Mouse (Mus musculus) hindbrain, embryonic 16.5 days (tissue): ENCODE data around the gene Ccr9. TPM values are rescaled to one million over a fixed set of nuclear protein-coding genes. Genes with fewer than 3 reads are reported as not detected.

Source experiments
- ATAC-seq: fragments of 200-750 bp; cut with Nextera tagmentation; 2 replicates; pipeline ENCODE4 v1.8.0; 2017; ENCODE audit warnings: moderate TSS enrichment, moderate library complexity
- H3K27ac ChIP-seq: fragments of 300-500 bp; sonication (generic); 2 replicates; pipeline ENCODE4 v1.5.1; 2014; ENCODE audit warnings: low read depth, mild to moderate bottlenecking, control low read depth, low read length, moderate library complexity
- H3K27me3 ChIP-seq: fragments of 300-500 bp; sonication (generic); replicated peaks from 2 replicates; pipeline ENCODE4 v1.6.1; 2014; ENCODE audit warnings: low read length; ENCODE audit not compliant: control insufficient read depth, insufficient read depth
- H3K36me3 ChIP-seq: fragments of 300-500 bp; sonication (generic); 2 replicates; pipeline ENCODE4 v1.6.1; 2014; ENCODE audit warnings: mild to moderate bottlenecking, low read length, moderate library complexity, mixed read lengths; ENCODE audit not compliant: control insufficient read depth, insufficient read depth
- H3K4me1 ChIP-seq: fragments of 300-500 bp; sonication (generic); 2 replicates; pipeline ENCODE4 v1.6.1; 2014; ENCODE audit warnings: low read depth, low read length; ENCODE audit not compliant: control insufficient read depth, insufficient read depth
- H3K4me2 ChIP-seq: fragments of 300-500 bp; sonication (generic); 2 replicates; pipeline ENCODE4 v1.6.1; 2014; ENCODE audit warnings: mild to moderate bottlenecking, low read length, control low read depth, moderate library complexity
- H3K4me3 ChIP-seq: fragments of 300-500 bp; sonication (generic); 2 replicates; pipeline ENCODE4 v1.5.1; 2014; ENCODE audit warnings: mild to moderate bottlenecking, low read length, control low read depth, moderate library complexity
- H3K9ac ChIP-seq: fragments of 300-500 bp; sonication (generic); 2 replicates; pipeline ENCODE4 v1.6.1; 2014; ENCODE audit warnings: low read depth, mild to moderate bottlenecking, control low read depth, low read length, moderate library complexity
- H3K9me3 ChIP-seq: fragments of 300-500 bp; sonication (generic); 2 replicates; pipeline ENCODE4 v1.6.1; 2014; ENCODE audit warnings: mild to moderate bottlenecking, low read length, moderate library complexity; ENCODE audit not compliant: control insufficient read depth
- WGBS: fragments of 180-500 bp; shearing (Covaris S2); extraction: QIAGEN DNeasy Blood & Tissue Kit; methylation state at CpG from one replicate; pipeline ENCODE4 v1.1.7; 2014; 5-methylcytosine and 5-hydroxymethylcytosine counted together
- polyA plus RNA-seq: library from polyadenylated mRNA; unstranded; fragments of >200 nt; fragmentation: Nextera tagmentation; extraction: Ambion mirVana; gene quantifications from 2 replicates; pipeline ENCODE4 v1.2.1, GENCODE M21; 2015

Gene Ccr9
- polyA plus RNA-seq, 1 experiment from 2014 or later: 0.46 TPM

- Histone ChIP-seq H3K4me2 (no peak overlapping the region), H3K36me3 (peaks cover 10% of the 10 kb centered on the region), H3K4me1 (no peaks in the 10 kb centered on the region), H3K9me3 (no peaks in the 10 kb centered on the region), H3K27ac (no peak overlapping the region), H3K9ac (no peak overlapping the region), H3K27me3 (no peaks in the 10 kb centered on the region), H3K4me3 (no peak overlapping the region)
- no peak for ATAC-seq
- 89% methylated on average over 3 of the region's 3 CpGs for WGBS
These were observed 17.5 kb downstream of the Ccr9 start for GRCm38 (mm10) chr9:123695634-123696302.

- no peak overlapping the region for H3K4me3 ChIP-seq
- no peak overlapping the region for H3K27ac ChIP-seq
- no peaks in the 10 kb centered on the region for H3K9me3 ChIP-seq
- no peak overlapping the region for H3K4me2 ChIP-seq
- no peak overlapping the region for H3K9ac ChIP-seq
- H3K27me3 ChIP-seq: no peaks in the 10 kb centered on the region
- ATAC-seq: no peak
- peaks cover 7% of the 10 kb centered on the region for H3K36me3 ChIP-seq
- 93% methylated on average over 5 of the region's 5 CpGs for WGBS
- no peaks in the 10 kb centered on the region for H3K4me1 ChIP-seq
These were observed 23.6 kb downstream of the Ccr9 start for GRCm38 (mm10) chr9:123701822-123702221.

GRCm38 (mm10) chr9:123709226-123709625 lies 31.0 kb downstream of the Ccr9 start:
- Histone ChIP-seq H3K9ac (no peak overlapping the region), H3K4me1 (no peaks in the 10 kb centered on the region), H3K27me3 (no peaks in the 10 kb centered on the region), H3K36me3 (peaks cover 17% of the 10 kb centered on the region), H3K27ac (no peak overlapping the region), H3K4me3 (no peak overlapping the region), H3K9me3 (no peaks in the 10 kb centered on the region), H3K4me2 (no peak overlapping the region)
- 51% methylated on average over 2 of the region's 2 CpGs for WGBS
- ATAC-seq: no peak

GRCm38 (mm10) chr9:123713111-123713510 lies 34.9 kb downstream of the Ccr9 start:
- Histone ChIP-seq H3K9ac (no peak overlapping the region), H3K36me3 (peaks cover 15% of the 10 kb centered on the region), H3K4me2 (no peak overlapping the region), H3K27me3 (no peaks in the 10 kb centered on the region), H3K27ac (no peak overlapping the region), H3K4me1 (peaks cover 9% of the 10 kb centered on the region), H3K4me3 (no peak overlapping the region), H3K9me3 (no peaks in the 10 kb centered on the region)
- WGBS: 79% methylated on average over 2 of the region's 2 CpGs
- ATAC-seq: no peak

GRCm38 (mm10) chr9:123716301-123716700 lies 38.1 kb downstream of the Ccr9 start:
- Histone ChIP-seq H3K4me1 (peaks cover 9% of the 10 kb centered on the region), H3K4me3 (no peak overlapping the region; the same call in 1 of the 2 replicates), H3K4me2 (peak overlapping the region; percentile 76; the same call in 1 of the 2 replicates), H3K9ac (no peak overlapping the region), H3K27ac (no peak overlapping the region), H3K27me3 (no peaks in the 10 kb centered on the region), H3K36me3 (0 out of 2 replicates have a peak, but pooled peaks cover 2% of the 10 kb centered on the region), H3K9me3 (no peaks in the 10 kb centered on the region)
- 69% methylated on average over 3 of the region's 3 CpGs for WGBS
- no peak for ATAC-seq

- Histone ChIP-seq H3K4me3 (peak within 1 kb of the TSS; percentile 75), H3K36me3 (no peaks in the 10 kb centered on the region), H3K9ac (peak within 1 kb of the TSS; percentile 80), H3K4me1 (peaks cover 9% of the 10 kb centered on the region), H3K4me2 (peak within 1 kb of the TSS; percentile 78), H3K9me3 (no peaks in the 10 kb centered on the region), H3K27ac (peak within 1 kb of the TSS; percentile 55), H3K27me3 (no peaks in the 10 kb centered on the region)
- peak; percentile 100 for ATAC-seq
- under 1% methylated on average over 53 of the region's 55 CpGs for WGBS
These were observed 39.2 kb downstream of the Ccr9 start, which contains the start of gene Lztfl1 for GRCm38 (mm10) chr9:123717186-123718008. TSS of gene Lztfl1 (minus strand) at chr9:123717697.

- no peak for ATAC-seq
- no peak overlapping the region for H3K27ac ChIP-seq
- no peak overlapping the region for H3K4me2 ChIP-seq
- no peaks in the 10 kb centered on the region for H3K9me3 ChIP-seq
- no peaks in the 10 kb centered on the region for H3K27me3 ChIP-seq
- no peaks in the 10 kb centered on the region for H3K36me3 ChIP-seq
- H3K4me1 ChIP-seq: no peaks in the 10 kb centered on the region
- 75% methylated on average over 2 of the region's 2 CpGs for WGBS
- no peak overlapping the region for H3K9ac ChIP-seq
- no peak overlapping the region for H3K4me3 ChIP-seq
These were observed 44.7 kb downstream of the Ccr9 start for GRCm38 (mm10) chr9:123722737-123723493.

GRCm38 (mm10) chr9:123731271-123731670 lies 53.0 kb downstream of the Ccr9 start:
- WGBS: 84% methylated on average over 3 of the region's 3 CpGs
- Histone ChIP-seq H3K36me3 (no peaks in the 10 kb centered on the region), H3K9me3 (no peaks in the 10 kb centered on the region), H3K4me3 (no peak overlapping the region), H3K4me2 (no peak overlapping the region), H3K4me1 (no peaks in the 10 kb centered on the region), H3K9ac (no peak overlapping the region), H3K27me3 (no peaks in the 10 kb centered on the region), H3K27ac (no peak overlapping the region)
- no peak for ATAC-seq

- Histone ChIP-seq H3K27ac (no peak overlapping the region), H3K9ac (no peak overlapping the region), H3K4me2 (no peak overlapping the region), H3K9me3 (no peaks in the 10 kb centered on the region), H3K36me3 (no peaks in the 10 kb centered on the region), H3K4me3 (no peak overlapping the region), H3K4me1 (no peaks in the 10 kb centered on the region), H3K27me3 (no peaks in the 10 kb centered on the region)
- no peak for ATAC-seq
- WGBS: 87% methylated on average over 3 of the region's 3 CpGs
These were observed 55.9 kb downstream of the Ccr9 start for GRCm38 (mm10) chr9:123734133-123734532.
